Mouse (Mus musculus): ENCODE results near the gene Kctd3. TPM values are rescaled to one million over a fixed set of nuclear protein-coding genes. Genes with fewer than 3 reads are reported as not detected.
A peak's percentile ranks its signal among the peaks of the same experiment; 100 is the strongest.

The Kctd3 gene
- polyA plus RNA-seq (2015; fragmentation: Nextera tagmentation; extraction: Ambion mirVana) = 20.6 and 23.8 TPM in 2 replicates

GRCm38 (mm10) chr1:189007239-189007979 is at the start of gene Kctd3:
TSS of gene Kctd3 (minus strand) at chr1:189007841.
- ATAC-seq (replicated peaks; ENCODE audit: insufficient number of reproducible peaks, insufficient read depth, low FRiP score, low read depth) = peak; percentile 87
- H3K9ac ChIP-seq = peak within 1 kb of the TSS; percentile 97
- WGBS = under 1% methylated on average over 74 of the region's 74 CpGs
- H3K27ac ChIP-seq = peak within 1 kb of the TSS; percentile 63
- peak within 1 kb of the TSS; percentile 99 for H3K4me3 ChIP-seq
- peaks cover 18% of the 10 kb centered on the region for H3K4me1 ChIP-seq (replicated peaks)
- peak within 1 kb of the TSS; percentile 98 for H3K4me2 ChIP-seq
- no peaks in the 10 kb centered on the region for H3K27me3 ChIP-seq
- peaks cover 5% of the 10 kb centered on the region; the same call in 1 of the 2 replicates for H3K36me3 ChIP-seq
- no peaks in the 10 kb centered on the region for H3K9me3 ChIP-seq (replicated peaks)

- no peaks in the 10 kb centered on the region for H3K9me3 ChIP-seq (replicated peaks)
- H3K27me3 ChIP-seq = no peaks in the 10 kb centered on the region
- no peaks in the 10 kb centered on the region for H3K4me1 ChIP-seq (replicated peaks)
- H3K4me2 ChIP-seq = no peak overlapping the region
- H3K9ac ChIP-seq = no peak overlapping the region
- ATAC-seq (replicated peaks; ENCODE audit: insufficient number of reproducible peaks, insufficient read depth, low FRiP score, low read depth) = no peak
- no peak overlapping the region for H3K4me3 ChIP-seq
- no peaks in the 10 kb centered on the region for H3K36me3 ChIP-seq
- 61% methylated on average over 4 of the region's 4 CpGs for WGBS
- H3K27ac ChIP-seq = no peak overlapping the region
Observed at GRCm38 (mm10) chr1:189057425-189057824, 49.8 kb upstream of the Kctd3 start.

GRCm38 (mm10) chr1:189055933-189056332 is 48.3 kb upstream of the Kctd3 start:
- Histone ChIP-seq H3K4me2 (no peak overlapping the region), H3K27ac (no peak overlapping the region), H3K36me3 (no peaks in the 10 kb centered on the region), H3K9me3 (replicated peaks) (no peaks in the 10 kb centered on the region), H3K27me3 (no peaks in the 10 kb centered on the region), H3K4me1 (replicated peaks) (no peaks in the 10 kb centered on the region), H3K4me3 (no peak overlapping the region), H3K9ac (no peak overlapping the region)
- no peak for ATAC-seq (replicated peaks; ENCODE audit: insufficient number of reproducible peaks, insufficient read depth, low FRiP score, low read depth)
- WGBS = 46% methylated on average over 2 of the region's 2 CpGs

GRCm38 (mm10) chr1:189054941-189055551 is 47.4 kb upstream of the Kctd3 start:
- Histone ChIP-seq H3K27ac (no peak overlapping the region), H3K4me1 (replicated peaks) (no peaks in the 10 kb centered on the region), H3K9ac (no peak overlapping the region), H3K4me3 (no peak overlapping the region), H3K27me3 (no peaks in the 10 kb centered on the region), H3K4me2 (no peak overlapping the region), H3K9me3 (replicated peaks) (no peaks in the 10 kb centered on the region), H3K36me3 (no peaks in the 10 kb centered on the region)
- no peak for ATAC-seq (replicated peaks; ENCODE audit: insufficient number of reproducible peaks, insufficient read depth, low FRiP score, low read depth)
- 84% methylated on average over 8 of the region's 8 CpGs for WGBS

- H3K4me2 ChIP-seq = no peak overlapping the region
- no peaks in the 10 kb centered on the region for H3K9me3 ChIP-seq (replicated peaks)
- no peak overlapping the region for H3K4me3 ChIP-seq
- no peak overlapping the region for H3K9ac ChIP-seq
- ATAC-seq (replicated peaks; ENCODE audit: insufficient number of reproducible peaks, insufficient read depth, low FRiP score, low read depth) = no peak
- 53% methylated on average over 5 of the region's 5 CpGs for WGBS
- no peak overlapping the region for H3K27ac ChIP-seq
- H3K36me3 ChIP-seq = no peaks in the 10 kb centered on the region
- no peaks in the 10 kb centered on the region for H3K27me3 ChIP-seq
- no peaks in the 10 kb centered on the region for H3K4me1 ChIP-seq (replicated peaks)
Observed at GRCm38 (mm10) chr1:189054191-189054590, 46.5 kb upstream of the Kctd3 start.

GRCm38 (mm10) chr1:189052189-189052588 is 44.5 kb upstream of the Kctd3 start:
- H3K9me3 ChIP-seq (replicated peaks) = no peaks in the 10 kb centered on the region
- H3K36me3 ChIP-seq = no peaks in the 10 kb centered on the region
- H3K4me3 ChIP-seq = no peak overlapping the region
- 74% methylated on average over 4 of the region's 4 CpGs for WGBS
- no peak overlapping the region for H3K27ac ChIP-seq
- no peaks in the 10 kb centered on the region for H3K27me3 ChIP-seq
- ATAC-seq (replicated peaks; ENCODE audit: insufficient number of reproducible peaks, insufficient read depth, low FRiP score, low read depth) = no peak
- no peaks in the 10 kb centered on the region for H3K4me1 ChIP-seq (replicated peaks)
- H3K9ac ChIP-seq = no peak overlapping the region
- no peak overlapping the region for H3K4me2 ChIP-seq

GRCm38 (mm10) chr1:189050122-189050521 is 42.5 kb upstream of the Kctd3 start:
- Histone ChIP-seq H3K4me3 (no peak overlapping the region), H3K36me3 (no peaks in the 10 kb centered on the region), H3K27me3 (no peaks in the 10 kb centered on the region), H3K4me2 (no peak overlapping the region), H3K27ac (no peak overlapping the region), H3K9me3 (replicated peaks) (no peaks in the 10 kb centered on the region), H3K4me1 (replicated peaks) (no peaks in the 10 kb centered on the region), H3K9ac (no peak overlapping the region)
- ATAC-seq (replicated peaks; ENCODE audit: insufficient number of reproducible peaks, insufficient read depth, low FRiP score, low read depth) = no peak
- 71% methylated on average over 3 of the region's 3 CpGs for WGBS

- no peaks in the 10 kb centered on the region for H3K36me3 ChIP-seq
- H3K27me3 ChIP-seq = no peaks in the 10 kb centered on the region
- no peak overlapping the region for H3K9ac ChIP-seq
- no peak overlapping the region for H3K4me3 ChIP-seq
- no peak overlapping the region for H3K4me2 ChIP-seq
- no peak overlapping the region for H3K27ac ChIP-seq
- ATAC-seq (replicated peaks; ENCODE audit: insufficient number of reproducible peaks, insufficient read depth, low FRiP score, low read depth) = no peak
- 73% methylated on average over 2 of the region's 2 CpGs for WGBS
- H3K4me1 ChIP-seq (replicated peaks) = no peaks in the 10 kb centered on the region
- no peaks in the 10 kb centered on the region for H3K9me3 ChIP-seq (replicated peaks)
Observed at GRCm38 (mm10) chr1:189048331-189048730, 40.7 kb upstream of the Kctd3 start.

GRCm38 (mm10) chr1:189047918-189048317 is 40.3 kb upstream of the Kctd3 start:
- H3K36me3 ChIP-seq = no peaks in the 10 kb centered on the region
- ATAC-seq (replicated peaks; ENCODE audit: insufficient number of reproducible peaks, insufficient read depth, low FRiP score, low read depth) = no peak
- H3K9me3 ChIP-seq (replicated peaks) = no peaks in the 10 kb centered on the region
- no peak overlapping the region for H3K27ac ChIP-seq
- H3K4me1 ChIP-seq (replicated peaks) = no peaks in the 10 kb centered on the region
- H3K27me3 ChIP-seq = no peaks in the 10 kb centered on the region
- 39% methylated on average over 3 of the region's 3 CpGs for WGBS
- no peak overlapping the region for H3K4me2 ChIP-seq
- no peak overlapping the region for H3K4me3 ChIP-seq
- no peak overlapping the region for H3K9ac ChIP-seq

GRCm38 (mm10) chr1:189046831-189047230 is 39.2 kb upstream of the Kctd3 start:
- Histone ChIP-seq H3K27me3 (no peaks in the 10 kb centered on the region), H3K4me3 (no peak overlapping the region), H3K9ac (no peak overlapping the region), H3K36me3 (no peaks in the 10 kb centered on the region), H3K9me3 (replicated peaks) (no peaks in the 10 kb centered on the region), H3K4me1 (replicated peaks) (no peaks in the 10 kb centered on the region), H3K27ac (no peak overlapping the region), H3K4me2 (no peak overlapping the region)
- WGBS = 54% methylated on average over 3 of the region's 3 CpGs
- ATAC-seq (replicated peaks; ENCODE audit: insufficient number of reproducible peaks, insufficient read depth, low FRiP score, low read depth) = no peak

GRCm38 (mm10) chr1:189046301-189046700 is 38.7 kb upstream of the Kctd3 start:
- WGBS = 83% methylated on average over 3 of the region's 3 CpGs
- H3K27me3 ChIP-seq = no peaks in the 10 kb centered on the region

GRCm38 (mm10) chr1:189041261-189041660 is 33.6 kb upstream of the Kctd3 start:
- H3K27me3 ChIP-seq = no peaks in the 10 kb centered on the region
- 0 out of 2 replicates have a peak, but pooled peaks cover 6% of the 10 kb centered on the region for H3K9me3 ChIP-seq (replicated peaks)
- WGBS = 63% methylated on average over 12 of the region's 12 CpGs
- H3K27ac ChIP-seq = no peak overlapping the region
- H3K4me3 ChIP-seq = no peak overlapping the region
- no peak overlapping the region for H3K4me2 ChIP-seq
- H3K9ac ChIP-seq = no peak overlapping the region
- no peaks in the 10 kb centered on the region for H3K4me1 ChIP-seq (replicated peaks)
- ATAC-seq (replicated peaks; ENCODE audit: insufficient number of reproducible peaks, insufficient read depth, low FRiP score, low read depth) = no peak
- H3K36me3 ChIP-seq = no peaks in the 10 kb centered on the region

More at GRCm38 (mm10) chr1:189046301-189046700, 38.7 kb upstream of the Kctd3 start:
- Histone ChIP-seq H3K4me1 (replicated peaks) (no peaks in the 10 kb centered on the region), H3K27ac (no peak overlapping the region), H3K4me2 (no peak overlapping the region), H3K36me3 (no peaks in the 10 kb centered on the region), H3K4me3 (no peak overlapping the region), H3K9ac (no peak overlapping the region), H3K9me3 (replicated peaks) (no peaks in the 10 kb centered on the region)
- ATAC-seq (replicated peaks; ENCODE audit: insufficient number of reproducible peaks, insufficient read depth, low FRiP score, low read depth) = no peak
